Mouse (Mus musculus) gastrocnemius, adult 2 months (tissue): Measurements from ENCODE around the gene Zscan4-ps3. TPM values are rescaled to one million over a fixed set of nuclear protein-coding genes. Genes with fewer than 3 reads are reported as not detected.
"Not testable (repeated sequence)": the region's sequence is repeated elsewhere in the genome, so short reads cannot be mapped to it uniquely, and the experiment has no call there.

Experiments used
- DNase-seq: peaks from one replicate; pipeline ENCODE4 v3.0.0; 2022
- H3K27ac ChIP-seq: fragments of 200-600 bp; 2 replicates; pipeline ENCODE4 v1.8.1; 2022; ENCODE audit warnings: mild to moderate bottlenecking
- H3K4me3 ChIP-seq: fragments of 200-600 bp; 2 replicates; pipeline ENCODE4 v1.8.1; 2022; ENCODE audit warnings: mild to moderate bottlenecking, moderate library complexity
- intact Hi-C: fragments of 180-260 bp; cut with DNase I; formaldehyde crosslinking; loops from one replicate; pipeline ENCODE4 v1.15.1; 2025
- long read RNA-seq, 2 experiments: library from polyadenylated mRNA; stranded (forward); transcript quantifications; one replicate each; pipeline ENCODE4 v2.0.0; 2021
- total RNA-seq, 2 experiments: library from RNA; stranded (reverse); gene quantifications; 2 replicates each; pipeline ENCODE4 v1.2.3; 2021

Zscan4-ps3 gene
- not detected for total RNA-seq
- long read RNA-seq, experiment 1: 0 reads
- long read RNA-seq, experiment 2: 0 reads

DNA sequence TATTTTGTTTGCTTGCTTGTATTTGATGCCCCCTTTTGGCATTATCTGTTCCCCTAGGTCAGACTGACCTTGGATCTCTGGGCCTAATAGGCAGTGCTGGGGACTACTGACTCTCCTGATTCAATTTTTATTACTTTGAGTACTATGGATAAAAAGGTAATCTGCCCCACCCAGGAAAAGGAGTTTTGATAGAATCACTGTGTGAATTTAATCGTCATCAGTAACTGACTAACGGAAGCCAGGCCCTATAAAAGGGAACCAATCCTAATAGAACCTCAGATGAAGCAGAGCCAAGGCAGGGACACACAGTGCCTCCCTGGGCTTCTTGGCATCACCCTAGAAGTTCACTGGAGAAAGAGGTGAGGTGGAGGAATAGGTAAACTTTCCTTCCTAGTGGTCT, at the start of gene Zscan4-ps3:
Gene Zscan4-ps3 (plus strand): TSS at position 301 of the 400 bp plus-strand sequence.
- intact Hi-C loops, H3K4me3 ChIP-seq, DNase-seq, H3K27ac ChIP-seq: not testable (repeated sequence)

GRCm38 (mm10) chr7:11617082-11617481, 8.0 kb downstream of the Zscan4-ps3 start:
- H3K4me3 ChIP-seq, intact Hi-C loops, DNase-seq, H3K27ac ChIP-seq: not testable (repeated sequence)

Other genes starting within 250 kb of the Zscan4-ps3 start
- gene Zscan4f, start 211.4 kb upstream of the Zscan4-ps3 start, total RNA-seq: not detected
- not detected for gene Zscan4-ps2, start 95.0 kb upstream of the Zscan4-ps3 start, total RNA-seq
- gene Vmn1r72, start 70.8 kb downstream of the Zscan4-ps3 start, total RNA-seq: not detected
- gene Vmn1r73, start 121.0 kb downstream of the Zscan4-ps3 start, total RNA-seq: not detected
- not detected for gene Vmn1r74, start 224.7 kb downstream of the Zscan4-ps3 start, total RNA-seq